Mouse (Mus musculus) thymus, adult 2 months (tissue): ENCODE results near the gene Lgr4. TPM values are rescaled to one million over a fixed set of nuclear protein-coding genes. Genes with fewer than 3 reads are reported as not detected.
"Not testable (repeated sequence)": the region's sequence is repeated elsewhere in the genome, so short reads cannot be mapped to it uniquely, and the experiment has no call there.

Experiments
- DNase-seq: peaks from one replicate; pipeline ENCODE4 v3.0.0; 2021
- H3K27ac ChIP-seq: fragments of 200-500 bp; 2 replicates; pipeline ENCODE4 v1.5.1; 2012; ENCODE audit warnings: low read length, control low read depth; ENCODE audit not compliant: control insufficient read depth, insufficient read depth
- H3K27me3 ChIP-seq: fragments of 200-500 bp; 2 replicates; pipeline ENCODE4 v1.6.1; 2012; ENCODE audit warnings: mild to moderate bottlenecking, low read length, moderate library complexity, mixed read lengths; ENCODE audit not compliant: control insufficient read depth, insufficient read depth
- H3K36me3 ChIP-seq: fragments of 200-500 bp; 2 replicates; pipeline ENCODE4 v1.6.1; 2012; ENCODE audit warnings: mild to moderate bottlenecking, low read length, moderate library complexity; ENCODE audit not compliant: control insufficient read depth, insufficient read depth
- H3K4me1 ChIP-seq: fragments of 200-500 bp; replicated peaks from 2 replicates; pipeline ENCODE4 v1.6.1; 2012; ENCODE audit warnings: low read length; ENCODE audit not compliant: control insufficient read depth, insufficient read depth
- H3K4me3 ChIP-seq: fragments of 200-500 bp; 2 replicates; pipeline ENCODE4 v1.5.1; 2012; ENCODE audit warnings: mild to moderate bottlenecking, low read length, control low read depth, moderate library complexity; ENCODE audit not compliant: control insufficient read depth, insufficient read depth
- CTCF ChIP-seq: fragments of 200-500 bp; IDR thresholded peaks from 2 replicates; pipeline ENCODE4 v1.5.1; 2012; ENCODE audit warnings: mild to moderate bottlenecking, control low read depth, low read length, moderate library complexity, borderline replicate concordance; ENCODE audit not compliant: control insufficient read depth, poor library complexity, insufficient read depth; ENCODE audit errors: extremely low read depth
- POLR2A ChIP-seq: fragments of 200-500 bp; IDR thresholded peaks from 2 replicates; pipeline ENCODE4 v1.6.1; 2012; ENCODE audit warnings: mild to moderate bottlenecking, low read length, control low read depth, moderate library complexity; ENCODE audit not compliant: control insufficient read depth, poor library complexity, insufficient read depth; ENCODE audit errors: extremely low read depth
- WGBS: fragments of 180-500 bp; shearing (Covaris S2); methylation state at CpG from one replicate; pipeline ENCODE4 v1.1.7; 2018; 5-methylcytosine and 5-hydroxymethylcytosine counted together
- polyA plus RNA-seq: library from polyadenylated mRNA; depleted of rRNA; stranded (reverse); fragments of >200 nt; gene quantifications from 2 replicates; pipeline ENCODE4 v1.2.3, GENCODE M21; 2012; rRNA removed

Gene Lgr4
- 4.5 and 7.2 TPM in 2 replicates for polyA plus RNA-seq

GRCm38 (mm10) chr2:109917496-109918413 lies at the start of gene Lgr4:
TSS of gene Lgr4 (plus strand) at chr2:109917647.
- WGBS: 1% methylated on average over 95 of the region's 111 CpGs
- DNase-seq: peak; percentile 61
- peaks cover 7% of the 10 kb centered on the region; the same call in 1 of the 2 replicates for H3K4me1 ChIP-seq
- no peak within 1 kb of the TSS for H3K27ac ChIP-seq
- peaks cover 20% of the 10 kb centered on the region for H3K27me3 ChIP-seq
- no peaks in the 10 kb centered on the region for H3K36me3 ChIP-seq
- peak within 1 kb of the TSS; percentile 48 for H3K4me3 ChIP-seq
- TF ChIP-seq POLR2A (no peak), CTCF (no peak)

- H3K4me3 ChIP-seq, H3K27ac ChIP-seq, H3K27me3 ChIP-seq, DNase-seq, H3K36me3 ChIP-seq, H3K4me1 ChIP-seq: not testable (repeated sequence)
- 86% methylated on average over 4 of the region's 4 CpGs for WGBS
These were observed 38.0 kb upstream of the Lgr4 start for GRCm38 (mm10) chr2:109879429-109879828.

- no peak for DNase-seq
These were observed 36.3 kb upstream of the Lgr4 start for GRCm38 (mm10) chr2:109881111-109881510.

GRCm38 (mm10) chr2:109881625-109882024 lies 35.8 kb upstream of the Lgr4 start:
- Histone ChIP-seq H3K4me1 (no peaks in the 10 kb centered on the region), H3K4me3 (no peak overlapping the region), H3K27me3 (no peaks in the 10 kb centered on the region), H3K27ac (no peak overlapping the region), H3K36me3 (no peaks in the 10 kb centered on the region)
- WGBS: 75% methylated on average over 1 of the region's 1 CpGs
- DNase-seq: no peak
- TF ChIP-seq CTCF: no peak
- TF ChIP-seq POLR2A: no peak

More at GRCm38 (mm10) chr2:109881111-109881510, 36.3 kb upstream of the Lgr4 start:
- H3K4me1 ChIP-seq: no peaks in the 10 kb centered on the region
- 78% methylated on average over 2 of the region's 2 CpGs for WGBS
- no peak for TF ChIP-seq POLR2A
- no peak for TF ChIP-seq CTCF
- H3K27me3 ChIP-seq: no peaks in the 10 kb centered on the region
- H3K4me3 ChIP-seq: no peak overlapping the region
- H3K36me3 ChIP-seq: no peaks in the 10 kb centered on the region
- H3K27ac ChIP-seq: no peak overlapping the region

- Histone ChIP-seq H3K36me3 (no peaks in the 10 kb centered on the region), H3K4me1 (no peaks in the 10 kb centered on the region), H3K4me3 (no peak overlapping the region), H3K27me3 (no peaks in the 10 kb centered on the region), H3K27ac (no peak overlapping the region)
- no peak for DNase-seq
- TF ChIP-seq CTCF (no peak), POLR2A (no peak)
- 88% methylated on average over 4 of the region's 4 CpGs for WGBS
These were observed 33.3 kb upstream of the Lgr4 start for GRCm38 (mm10) chr2:109884106-109884505.

GRCm38 (mm10) chr2:109884507-109884906 lies 32.9 kb upstream of the Lgr4 start:
- WGBS: 77% methylated on average over 4 of the region's 4 CpGs
- no peaks in the 10 kb centered on the region for H3K27me3 ChIP-seq
- H3K27ac ChIP-seq: no peak overlapping the region
- H3K4me3 ChIP-seq: no peak overlapping the region
- no peaks in the 10 kb centered on the region for H3K4me1 ChIP-seq
- TF ChIP-seq CTCF (no peak), POLR2A (no peak)
- no peak for DNase-seq
- H3K36me3 ChIP-seq: no peaks in the 10 kb centered on the region

- no peak for TF ChIP-seq POLR2A
- no peak for TF ChIP-seq CTCF
- Histone ChIP-seq H3K27me3 (no peaks in the 10 kb centered on the region), H3K27ac (no peak overlapping the region), H3K4me1 (no peaks in the 10 kb centered on the region), H3K36me3 (peaks cover 8% of the 10 kb centered on the region), H3K4me3 (peak overlapping the region; percentile 86; the same call in 1 of the 2 replicates)
- WGBS: 52% methylated on average over 4 of the region's 4 CpGs
- no peak for DNase-seq
These were observed 27.4 kb upstream of the Lgr4 start for GRCm38 (mm10) chr2:109890068-109890467.
